Mouse (Mus musculus) limb, embryonic 11.5 days (tissue): Measurements from ENCODE around the gene Pcdh15. TPM values are rescaled to one million over a fixed set of nuclear protein-coding genes. Genes with fewer than 3 reads are reported as not detected.

Source experiments
- ATAC-seq: fragments of 200-750 bp; cut with Nextera tagmentation; 2 replicates; pipeline ENCODE4 v1.8.0; 2017; ENCODE audit warnings: low read depth; ENCODE audit not compliant: insufficient number of reproducible peaks, low FRiP score, low TSS enrichment
- DNase-seq: peaks from one replicate; pipeline ENCODE4 v3.0.0-alpha.2; 2015; ENCODE audit warnings: low spot score
- H3K27ac ChIP-seq: fragments of 300-500 bp; sonication (generic); replicated peaks from 2 replicates; pipeline ENCODE4 v1.5.1; 2014; ENCODE audit warnings: low read depth, mild to moderate bottlenecking, low read length
- H3K27me3 ChIP-seq: fragments of 300-500 bp; sonication (generic); 2 replicates; pipeline ENCODE4 v1.6.1; 2014; ENCODE audit warnings: mild to moderate bottlenecking, low read length, mixed read lengths; ENCODE audit not compliant: control insufficient read depth, insufficient read depth
- H3K36me3 ChIP-seq: fragments of 300-500 bp; sonication (generic); 2 replicates; pipeline ENCODE4 v1.6.1; 2014; ENCODE audit warnings: mild to moderate bottlenecking, low read length, moderate library complexity, mixed read lengths; ENCODE audit not compliant: control insufficient read depth, insufficient read depth
- H3K4me1 ChIP-seq: fragments of 300-500 bp; sonication (generic); 2 replicates; pipeline ENCODE4 v1.6.1; 2014; ENCODE audit warnings: low read length, mixed read lengths; ENCODE audit not compliant: control insufficient read depth, insufficient read depth
- H3K4me2 ChIP-seq: fragments of 300-500 bp; sonication (generic); 2 replicates; pipeline ENCODE4 v1.6.1; 2014; ENCODE audit warnings: low read depth, mild to moderate bottlenecking, moderate library complexity; ENCODE audit not compliant: severe bottlenecking
- H3K4me3 ChIP-seq: fragments of 300-500 bp; sonication (generic); 2 replicates; pipeline ENCODE4 v1.5.1; 2014; ENCODE audit warnings: low read depth, low read length
- H3K9ac ChIP-seq: fragments of 300-500 bp; sonication (generic); 2 replicates; pipeline ENCODE4 v1.6.1; 2014; ENCODE audit warnings: mild to moderate bottlenecking, low read length
- H3K9me3 ChIP-seq: fragments of 300-500 bp; sonication (generic); 2 replicates; pipeline ENCODE4 v1.6.1; 2016; ENCODE audit warnings: low read length; ENCODE audit not compliant: control insufficient read depth
- WGBS: fragments of 180-500 bp; shearing (Covaris S2); extraction: QIAGEN DNeasy Blood & Tissue Kit; methylation state at CpG from one replicate; pipeline ENCODE4 v1.1.7; 2014; 5-methylcytosine and 5-hydroxymethylcytosine counted together
- polyA plus RNA-seq: library from polyadenylated mRNA; unstranded; fragments of >200 nt; fragmentation: Nextera tagmentation; extraction: Ambion mirVana; gene quantifications from 2 replicates; pipeline ENCODE4 v1.2.1, GENCODE M21; 2014

Gene Pcdh15
- polyA plus RNA-seq, 1 experiment from 2014 or later: 0.81 TPM

GRCm38 (mm10) chr10:74555326-74555725 is 1456.2 kb downstream of the Pcdh15 start:
- no peak overlapping the region for H3K4me2 ChIP-seq
- H3K9ac ChIP-seq: no peak overlapping the region
- no peak overlapping the region for H3K4me3 ChIP-seq
- no peaks in the 10 kb centered on the region for H3K36me3 ChIP-seq
- H3K9me3 ChIP-seq: no peaks in the 10 kb centered on the region
- no peak overlapping the region for H3K27ac ChIP-seq
- H3K27me3 ChIP-seq: no peaks in the 10 kb centered on the region
- DNase-seq (no peak), ATAC-seq (no peak)
- H3K4me1 ChIP-seq: no peaks in the 10 kb centered on the region
- WGBS: 64% methylated on average over 2 of the region's 2 CpGs

- no peak overlapping the region for H3K4me3 ChIP-seq
- 78% methylated on average over 3 of the region's 3 CpGs for WGBS
- no peak for ATAC-seq
- no peaks in the 10 kb centered on the region for H3K27me3 ChIP-seq
- H3K4me1 ChIP-seq: no peaks in the 10 kb centered on the region
- no peaks in the 10 kb centered on the region for H3K9me3 ChIP-seq
- H3K4me2 ChIP-seq: no peak overlapping the region
- H3K9ac ChIP-seq: no peak overlapping the region
- no peaks in the 10 kb centered on the region for H3K36me3 ChIP-seq
- DNase-seq: no peak
- H3K27ac ChIP-seq: no peak overlapping the region
Observed at GRCm38 (mm10) chr10:74569603-74570002, 1470.5 kb downstream of the Pcdh15 start.

GRCm38 (mm10) chr10:74579924-74580323 is 1480.8 kb downstream of the Pcdh15 start:
- H3K4me1 ChIP-seq: no peaks in the 10 kb centered on the region
- no peaks in the 10 kb centered on the region for H3K36me3 ChIP-seq
- no peak overlapping the region for H3K9ac ChIP-seq
- H3K4me2 ChIP-seq: no peak overlapping the region
- H3K4me3 ChIP-seq: no peak overlapping the region
- DNase-seq: no peak
- no peak for ATAC-seq
- no peaks in the 10 kb centered on the region for H3K9me3 ChIP-seq
- H3K27me3 ChIP-seq: no peaks in the 10 kb centered on the region
- H3K27ac ChIP-seq: no peak overlapping the region
- 92% methylated on average over 2 of the region's 2 CpGs for WGBS

GRCm38 (mm10) chr10:74591799-74592198 is 1492.7 kb downstream of the Pcdh15 start:
- Histone ChIP-seq H3K27ac (no peak overlapping the region), H3K4me1 (no peaks in the 10 kb centered on the region; the same call in 1 of the 2 replicates), H3K4me2 (no peak overlapping the region), H3K36me3 (no peaks in the 10 kb centered on the region), H3K9ac (no peak overlapping the region), H3K4me3 (no peak overlapping the region), H3K27me3 (no peaks in the 10 kb centered on the region), H3K9me3 (no peaks in the 10 kb centered on the region)
- ATAC-seq: no peak
- 80% methylated on average over 3 of the region's 3 CpGs for WGBS
- DNase-seq: no peak

GRCm38 (mm10) chr10:74607683-74608082 is 1508.5 kb downstream of the Pcdh15 start:
- Histone ChIP-seq H3K4me1 (no peaks in the 10 kb centered on the region), H3K4me2 (no peak overlapping the region), H3K9me3 (no peaks in the 10 kb centered on the region), H3K27ac (no peak overlapping the region), H3K27me3 (no peaks in the 10 kb centered on the region), H3K36me3 (no peaks in the 10 kb centered on the region), H3K4me3 (no peak overlapping the region), H3K9ac (no peak overlapping the region)
- 85% methylated on average over 2 of the region's 2 CpGs for WGBS
- DNase-seq (no peak), ATAC-seq (no peak)

- no peaks in the 10 kb centered on the region for H3K36me3 ChIP-seq
- H3K9ac ChIP-seq: no peak overlapping the region
- 68% methylated on average over 2 of the region's 2 CpGs for WGBS
- no peaks in the 10 kb centered on the region for H3K9me3 ChIP-seq
- ATAC-seq (no peak), DNase-seq (no peak)
- no peaks in the 10 kb centered on the region for H3K27me3 ChIP-seq
- H3K4me3 ChIP-seq: no peak overlapping the region
- H3K27ac ChIP-seq: no peak overlapping the region
- no peaks in the 10 kb centered on the region for H3K4me1 ChIP-seq
- H3K4me2 ChIP-seq: no peak overlapping the region
Observed at GRCm38 (mm10) chr10:74621837-74622236, 1522.7 kb downstream of the Pcdh15 start.

- Histone ChIP-seq H3K9ac (no peak overlapping the region), H3K27ac (no peak overlapping the region), H3K36me3 (no peaks in the 10 kb centered on the region), H3K4me2 (no peak overlapping the region), H3K4me1 (no peaks in the 10 kb centered on the region), H3K4me3 (no peak overlapping the region), H3K9me3 (no peaks in the 10 kb centered on the region), H3K27me3 (no peaks in the 10 kb centered on the region)
- DNase-seq (no peak), ATAC-seq (no peak)
- 59% methylated on average over 4 of the region's 4 CpGs for WGBS
Observed at GRCm38 (mm10) chr10:74625715-74626114, 1526.6 kb downstream of the Pcdh15 start.

GRCm38 (mm10) chr10:74626596-74626995 is 1527.5 kb downstream of the Pcdh15 start:
- Histone ChIP-seq H3K4me2 (no peak overlapping the region), H3K4me1 (no peaks in the 10 kb centered on the region), H3K9me3 (no peaks in the 10 kb centered on the region), H3K4me3 (no peak overlapping the region), H3K36me3 (no peaks in the 10 kb centered on the region), H3K27ac (no peak overlapping the region), H3K27me3 (no peaks in the 10 kb centered on the region), H3K9ac (no peak overlapping the region)
- DNase-seq (no peak), ATAC-seq (no peak)
- WGBS: 69% methylated on average over 10 of the region's 10 CpGs

- Histone ChIP-seq H3K27me3 (no peaks in the 10 kb centered on the region), H3K4me2 (no peak overlapping the region), H3K9ac (no peak overlapping the region), H3K4me1 (no peaks in the 10 kb centered on the region), H3K27ac (no peak overlapping the region), H3K9me3 (no peaks in the 10 kb centered on the region), H3K4me3 (no peak overlapping the region), H3K36me3 (no peaks in the 10 kb centered on the region)
- DNase-seq: no peak
- no peak for ATAC-seq
- WGBS: 85% methylated on average over 9 of the region's 9 CpGs
Observed at GRCm38 (mm10) chr10:74631314-74631713, 1532.2 kb downstream of the Pcdh15 start.
